Mouse (Mus musculus) heart, embryonic 13.5 days (tissue): Measurements from ENCODE around the gene 9130409I23Rik. TPM values are rescaled to one million over a fixed set of nuclear protein-coding genes. Genes with fewer than 3 reads are reported as not detected.

ENCODE experiments used
- ATAC-seq: fragments of 200-750 bp; cut with Nextera tagmentation; 2 replicates; pipeline ENCODE4 v1.8.0; 2017; ENCODE audit warnings: moderate TSS enrichment; ENCODE audit not compliant: insufficient number of reproducible peaks, low FRiP score, low TSS enrichment; ENCODE audit errors: extremely low read depth
- H3K27ac ChIP-seq: fragments of 300-500 bp; sonication (generic); replicated peaks from 2 replicates; pipeline ENCODE4 v1.5.1; 2015; ENCODE audit warnings: moderate library complexity, mild to moderate bottlenecking, inconsistent platforms
- H3K27me3 ChIP-seq: fragments of 300-500 bp; sonication (generic); replicated peaks from 2 replicates; pipeline ENCODE4 v1.6.1; 2015; ENCODE audit warnings: mild to moderate bottlenecking, inconsistent platforms
- H3K36me3 ChIP-seq: fragments of 300-500 bp; sonication (generic); 2 replicates; pipeline ENCODE4 v1.6.1; 2015; ENCODE audit warnings: mild to moderate bottlenecking, inconsistent platforms
- H3K4me1 ChIP-seq: fragments of 300-500 bp; sonication (generic); 2 replicates; pipeline ENCODE4 v1.6.1; 2015; ENCODE audit warnings: inconsistent platforms
- H3K4me2 ChIP-seq: fragments of 300-500 bp; sonication (generic); 2 replicates; pipeline ENCODE4 v1.6.1; 2015; ENCODE audit warnings: inconsistent platforms, mild to moderate bottlenecking, moderate library complexity
- H3K4me3 ChIP-seq: fragments of 300-500 bp; sonication (generic); 2 replicates; pipeline ENCODE4 v1.5.1; 2015; ENCODE audit warnings: moderate library complexity, mild to moderate bottlenecking, inconsistent platforms
- H3K9ac ChIP-seq: fragments of 300-500 bp; sonication (generic); 2 replicates; pipeline ENCODE4 v1.6.1; 2015; ENCODE audit warnings: inconsistent platforms, mild to moderate bottlenecking, moderate library complexity
- H3K9me3 ChIP-seq: fragments of 300-500 bp; sonication (generic); 2 replicates; pipeline ENCODE4 v1.6.1; 2016; ENCODE audit warnings: inconsistent platforms
- WGBS: fragments of 180-500 bp; shearing (Covaris S2); methylation state at CpG from one replicate; pipeline ENCODE4 v1.1.7; 2015; ENCODE audit warnings: mixed read lengths; 5-methylcytosine and 5-hydroxymethylcytosine counted together
- polyA plus RNA-seq: library from polyadenylated mRNA; unstranded; fragments of >200 nt; fragmentation: Nextera tagmentation; extraction: Ambion mirVana; gene quantifications from 2 replicates; pipeline ENCODE4 v1.2.1, GENCODE M21; 2015

Gene 9130409I23Rik
- polyA plus RNA-seq, 1 experiment from 2014 or later, result not detected

DNA sequence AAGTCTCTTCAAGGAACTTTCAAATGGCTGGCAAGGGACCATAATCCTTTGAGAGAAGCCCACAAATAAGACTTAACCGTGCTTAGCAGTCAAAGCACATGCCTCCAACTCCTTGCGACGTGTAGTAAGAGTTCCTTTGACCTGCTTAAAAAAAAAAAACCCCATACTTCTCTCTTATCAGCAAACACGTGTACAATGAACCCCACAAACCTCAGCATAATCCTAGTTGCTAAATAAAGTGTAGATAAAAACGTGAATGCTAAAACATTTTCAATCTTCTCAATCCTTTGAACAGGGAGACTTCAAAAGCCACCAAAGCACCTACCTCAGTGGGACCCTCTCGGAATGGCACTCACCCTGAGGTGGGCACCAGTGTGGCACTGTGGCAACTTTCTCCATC is 37.6 kb upstream of the 9130409I23Rik start:
- no peaks in the 10 kb centered on the region for H3K9me3 ChIP-seq
- ATAC-seq, result no peak
- no peak overlapping the region for H3K4me2 ChIP-seq
- H3K4me3 ChIP-seq, result no peak overlapping the region
- 64% methylated on average over 6 of the region's 6 CpGs for WGBS
- H3K4me1 ChIP-seq, result peaks cover 41% of the 10 kb centered on the region
- H3K27me3 ChIP-seq, result peaks cover 8% of the 10 kb centered on the region; the same call in 1 of the 2 replicates
- H3K27ac ChIP-seq, result no peak overlapping the region
- H3K36me3 ChIP-seq, result no peaks in the 10 kb centered on the region
- no peak overlapping the region for H3K9ac ChIP-seq

DNA sequence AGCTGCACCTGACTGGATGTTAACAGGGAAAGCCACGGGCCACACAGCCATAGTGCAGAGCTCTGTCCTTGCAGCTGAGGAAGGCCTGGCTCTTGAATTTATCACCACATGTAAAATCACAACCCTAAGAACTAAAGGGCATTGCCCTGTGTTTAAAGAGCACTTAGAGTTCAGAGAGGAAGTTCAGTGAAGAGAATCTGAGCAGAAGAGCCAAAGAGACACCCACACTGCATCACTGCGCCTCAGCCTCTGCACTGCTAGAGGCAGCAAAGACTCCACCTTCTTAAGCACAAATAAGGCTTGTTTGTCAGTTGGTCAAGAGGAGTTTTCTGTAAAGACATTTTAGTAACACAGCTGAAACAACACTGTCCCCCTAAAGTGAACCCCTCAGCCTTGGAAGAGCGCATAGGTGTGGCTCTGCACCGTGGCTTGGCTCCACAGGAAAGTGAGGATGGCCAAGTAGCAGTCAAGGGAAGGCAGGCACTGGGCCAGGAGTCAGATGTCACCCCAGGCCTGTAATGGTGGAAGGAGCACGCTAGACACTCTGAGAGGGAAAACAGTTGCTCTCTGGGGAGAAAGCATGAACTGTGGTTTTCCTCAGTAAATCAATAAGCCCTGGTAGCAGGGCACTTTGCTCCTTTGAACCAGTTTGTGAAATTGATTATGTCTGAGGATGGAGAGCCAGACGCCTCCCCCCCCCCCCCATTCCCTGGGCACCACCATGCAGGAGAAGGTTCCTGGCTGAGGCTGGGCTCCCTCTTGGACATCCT is 36.1 kb upstream of the 9130409I23Rik start:
- Histone ChIP-seq H3K27ac (no peak overlapping the region; the same call in 1 of the 2 replicates), H3K4me2 (no peak overlapping the region), H3K9ac (no peak overlapping the region; the same call in 1 of the 2 replicates), H3K4me3 (no peak overlapping the region), H3K27me3 (peaks cover 15% of the 10 kb centered on the region; the same call in 1 of the 2 replicates), H3K4me1 (peaks cover 33% of the 10 kb centered on the region), H3K36me3 (no peaks in the 10 kb centered on the region), H3K9me3 (no peaks in the 10 kb centered on the region)
- no peak for ATAC-seq
- WGBS, result 64% methylated on average over 6 of the region's 6 CpGs

DNA sequence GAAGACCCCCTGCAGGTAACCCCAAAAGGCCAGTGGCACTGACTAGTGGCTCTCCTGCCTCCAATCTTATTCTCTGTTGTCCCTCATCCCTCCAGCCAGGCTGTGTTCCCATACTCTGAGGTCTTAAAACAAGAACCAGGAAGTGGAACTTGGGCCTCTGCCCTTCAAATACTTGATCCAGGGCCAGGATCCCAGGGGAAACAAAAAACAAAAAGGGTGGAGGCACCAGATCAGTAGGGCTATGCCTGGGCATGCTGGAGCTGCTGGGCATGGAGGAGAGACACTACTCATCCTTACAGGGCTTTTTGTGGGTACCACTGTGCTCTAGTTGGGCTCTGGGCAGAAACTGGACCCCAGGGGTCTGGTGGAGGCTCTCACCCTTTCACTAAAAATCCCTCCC is 35.5 kb upstream of the 9130409I23Rik start:
- Histone ChIP-seq H3K36me3 (no peaks in the 10 kb centered on the region), H3K9me3 (no peaks in the 10 kb centered on the region), H3K4me3 (no peak overlapping the region), H3K9ac (no peak overlapping the region), H3K4me2 (peak overlapping the region; percentile 97; the same call in 1 of the 2 replicates), H3K27ac (peak overlapping the region; percentile 79), H3K4me1 (peaks cover 26% of the 10 kb centered on the region), H3K27me3 (peaks cover 17% of the 10 kb centered on the region; the same call in 1 of the 2 replicates)
- no peak for ATAC-seq

DNA sequence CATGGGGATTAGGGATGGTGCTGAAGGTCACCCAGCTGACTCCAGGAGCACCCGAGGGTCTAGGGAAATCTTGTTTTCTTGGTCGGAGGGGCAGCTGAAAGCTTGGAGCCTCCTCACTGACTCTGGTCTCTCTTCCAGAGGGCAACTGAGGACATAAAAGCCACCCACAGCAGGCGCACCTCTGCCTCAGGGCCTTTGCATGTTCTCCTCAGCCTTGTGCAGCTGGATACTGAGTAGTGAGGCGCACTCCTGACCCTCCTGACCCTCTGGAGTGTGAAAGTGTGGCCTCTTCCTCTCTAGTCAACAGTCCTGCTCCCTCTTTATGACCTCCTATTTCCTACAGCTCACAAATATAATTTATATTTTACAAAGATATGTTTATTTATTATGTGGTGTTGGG is 35.0 kb upstream of the 9130409I23Rik start:
- 74% methylated on average over 4 of the region's 4 CpGs for WGBS
- no peak for ATAC-seq
- no peaks in the 10 kb centered on the region for H3K36me3 ChIP-seq
- H3K9me3 ChIP-seq, result no peaks in the 10 kb centered on the region
- H3K9ac ChIP-seq, result peak overlapping the region; percentile 81
- peaks cover 17% of the 10 kb centered on the region; the same call in 1 of the 2 replicates for H3K27me3 ChIP-seq
- H3K27ac ChIP-seq, result peak overlapping the region; percentile 79
- H3K4me1 ChIP-seq, result peaks cover 24% of the 10 kb centered on the region
- peak overlapping the region; percentile 97 for H3K4me2 ChIP-seq
- peak overlapping the region; percentile 58; the same call in 1 of the 2 replicates for H3K4me3 ChIP-seq

DNA sequence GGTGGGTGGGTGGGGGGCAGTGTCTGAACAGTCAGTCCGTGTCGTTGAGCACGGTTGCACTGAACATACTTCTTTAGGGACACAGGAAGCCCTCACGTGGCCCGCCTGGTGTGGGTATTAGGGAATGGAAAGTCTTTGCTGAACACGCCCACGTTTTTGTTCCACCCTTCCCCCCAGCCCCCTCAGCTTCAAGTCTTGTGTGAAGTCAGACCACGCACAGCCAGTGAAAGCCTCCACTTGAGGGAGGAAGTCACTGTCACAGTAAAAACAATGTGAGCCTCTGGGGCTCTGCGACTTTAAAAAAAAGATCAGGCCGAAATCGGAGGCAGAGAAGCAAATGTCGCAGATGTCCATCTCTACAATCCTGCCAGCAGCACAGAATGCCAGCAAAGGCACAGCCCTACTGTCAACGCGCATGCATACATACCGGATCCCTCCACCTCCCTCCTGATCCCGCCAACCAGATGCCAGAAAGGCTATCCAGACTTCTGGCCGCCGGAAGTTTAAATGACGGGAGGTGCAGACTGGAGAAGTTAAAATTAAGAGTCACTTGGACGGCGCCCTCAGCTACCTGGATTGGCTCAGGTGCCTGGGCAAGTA is 34.4 kb upstream of the 9130409I23Rik start:
- peaks cover 22% of the 10 kb centered on the region for H3K4me1 ChIP-seq
- 4% methylated on average over 21 of the region's 21 CpGs for WGBS
- peak; percentile 33; the same call in 1 of the 2 replicates for ATAC-seq
- no peaks in the 10 kb centered on the region for H3K36me3 ChIP-seq
- peak overlapping the region; percentile 79 for H3K27ac ChIP-seq
- peak overlapping the region; percentile 58 for H3K4me3 ChIP-seq
- H3K9me3 ChIP-seq, result no peaks in the 10 kb centered on the region
- peak overlapping the region; percentile 97 for H3K4me2 ChIP-seq
- peaks cover 17% of the 10 kb centered on the region; the same call in 1 of the 2 replicates for H3K27me3 ChIP-seq
- H3K9ac ChIP-seq, result peak overlapping the region; percentile 81

DNA sequence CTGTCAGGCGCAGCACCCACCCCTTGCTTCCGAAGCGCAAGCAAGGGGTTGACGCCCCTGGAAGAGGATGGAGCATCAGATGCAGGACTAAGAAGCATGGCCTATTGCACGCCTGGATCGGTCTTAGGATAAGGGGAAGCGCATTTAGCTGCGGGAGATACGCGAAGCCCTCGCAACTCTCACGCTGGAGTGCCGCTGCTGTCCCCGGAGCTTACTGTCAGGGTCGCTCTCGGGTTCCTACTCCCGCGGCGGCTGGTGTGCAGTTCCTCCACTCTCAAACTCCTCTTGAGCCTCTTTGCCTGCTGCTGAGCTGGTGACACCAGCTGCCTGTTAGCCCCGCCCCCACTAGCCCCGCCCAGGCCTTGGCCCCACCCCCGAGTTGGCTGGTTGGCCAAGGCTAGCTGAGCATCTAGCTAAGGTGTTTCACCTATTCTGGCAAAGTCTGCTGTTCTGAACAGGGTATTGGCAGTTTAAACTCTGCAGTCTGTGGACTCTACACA is 33.8 kb upstream of the 9130409I23Rik start:
- Histone ChIP-seq H3K36me3 (no peaks in the 10 kb centered on the region), H3K27ac (peak overlapping the region; percentile 79), H3K4me2 (peak overlapping the region; percentile 97), H3K27me3 (peaks cover 14% of the 10 kb centered on the region; the same call in 1 of the 2 replicates), H3K9ac (peak overlapping the region; percentile 81), H3K4me3 (peak overlapping the region; percentile 58), H3K9me3 (no peaks in the 10 kb centered on the region), H3K4me1 (peaks cover 22% of the 10 kb centered on the region)
- ATAC-seq, result peak; percentile 51; the same call in 1 of the 2 replicates
- WGBS, result 1% methylated on average over 22 of the region's 22 CpGs

DNA sequence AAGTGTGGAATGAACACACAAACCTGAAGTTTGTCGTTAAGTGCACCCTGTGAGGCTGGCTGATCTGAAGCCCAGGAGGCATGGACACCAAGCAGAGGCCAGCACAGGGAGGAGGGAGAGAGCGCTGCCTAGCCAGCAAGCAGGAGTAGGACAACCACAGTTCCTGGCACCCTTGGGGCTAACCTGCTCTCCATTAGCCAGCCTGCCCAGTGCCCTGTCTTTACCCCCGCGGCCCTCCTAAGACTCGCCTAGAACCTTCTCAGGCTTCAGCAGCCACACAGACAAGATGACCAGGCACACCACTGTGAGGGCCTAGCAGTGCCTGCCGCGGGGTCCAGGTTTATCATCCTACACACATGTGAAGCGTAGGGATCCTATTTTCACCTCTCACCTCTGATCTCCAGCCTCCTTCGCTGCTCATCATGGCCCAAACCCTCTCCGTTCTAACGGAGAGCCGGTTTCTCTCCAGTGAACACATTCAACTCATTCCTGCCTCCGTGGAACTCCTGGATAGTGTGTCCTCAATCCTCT is 33.1 kb upstream of the 9130409I23Rik start:
- Histone ChIP-seq H3K9ac (no peak overlapping the region), H3K4me2 (no peak overlapping the region; the same call in 1 of the 2 replicates), H3K4me3 (no peak overlapping the region), H3K4me1 (peaks cover 22% of the 10 kb centered on the region), H3K9me3 (no peaks in the 10 kb centered on the region), H3K27me3 (peaks cover 12% of the 10 kb centered on the region; the same call in 1 of the 2 replicates), H3K36me3 (no peaks in the 10 kb centered on the region), H3K27ac (no peak overlapping the region)
- WGBS, result 65% methylated on average over 13 of the region's 13 CpGs
- no peak for ATAC-seq

DNA sequence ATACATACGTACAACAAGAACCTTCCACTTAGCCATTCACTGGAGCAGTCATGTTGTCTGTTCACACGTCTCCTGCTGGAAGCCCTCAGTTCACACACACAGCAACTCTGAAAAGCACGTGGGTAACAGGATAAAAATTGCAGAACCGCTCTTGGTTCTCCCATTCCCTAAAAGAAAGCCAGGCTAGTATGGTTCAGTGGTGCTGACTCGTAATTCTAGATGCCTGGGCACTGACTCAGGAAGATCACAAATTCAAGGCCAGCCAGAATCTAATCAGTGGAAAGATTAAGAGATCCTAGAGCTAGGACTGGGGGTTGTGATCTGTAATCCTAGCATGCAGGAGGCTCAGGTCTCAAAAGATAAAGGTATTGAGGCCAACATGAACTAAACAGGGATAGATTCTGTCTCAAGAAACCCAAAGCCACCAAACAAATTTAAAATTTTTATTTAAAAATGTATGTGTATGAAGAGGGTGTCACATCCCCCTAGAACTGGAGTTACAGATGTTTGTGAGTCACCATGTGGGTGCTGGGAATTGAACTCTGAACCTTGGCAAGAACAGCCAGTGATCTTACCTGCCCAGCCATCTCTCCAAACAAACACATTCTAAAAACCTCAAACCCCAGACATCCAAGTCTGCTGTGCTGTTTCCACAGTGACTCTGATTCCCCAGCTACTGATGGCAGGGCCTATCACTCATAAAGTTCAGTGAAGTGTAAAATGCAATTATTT is 30.1 kb upstream of the 9130409I23Rik start, which contains the start of gene Ephx1:
Gene Ephx1, minus strand, starts transcription at position 149 of the 732 bp plus-strand sequence.
- no peak within 1 kb of the TSS for H3K4me2 ChIP-seq

DNA sequence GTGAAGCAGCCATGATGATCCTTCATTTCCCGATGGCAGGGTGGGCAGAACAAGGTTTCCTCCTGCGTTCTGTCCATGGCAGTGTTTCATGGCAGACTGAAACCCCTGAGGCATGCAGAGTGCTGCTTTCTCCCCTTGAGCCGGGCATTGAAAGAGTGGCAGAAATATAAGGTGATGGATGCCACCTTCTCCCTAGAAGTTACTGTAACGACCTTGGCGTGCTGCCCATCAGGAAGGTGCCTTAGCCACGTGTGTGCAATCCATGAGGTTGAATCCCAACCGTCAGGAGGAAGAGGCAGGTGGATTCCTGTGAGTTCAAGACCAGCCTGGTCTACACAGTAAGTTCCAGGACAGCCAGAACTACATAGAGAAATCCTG is 29.6 kb upstream of the 9130409I23Rik start:
- no peak overlapping the region for H3K4me2 ChIP-seq
- no peaks in the 10 kb centered on the region for H3K36me3 ChIP-seq
- H3K27me3 ChIP-seq, result peaks cover 12% of the 10 kb centered on the region; the same call in 1 of the 2 replicates
- H3K9me3 ChIP-seq, result no peaks in the 10 kb centered on the region
- H3K27ac ChIP-seq, result no peak overlapping the region
- H3K4me1 ChIP-seq, result 0 out of 2 replicates have a peak, but pooled peaks cover 3% of the 10 kb centered on the region
- 66% methylated on average over 7 of the region's 7 CpGs for WGBS
- ATAC-seq, result no peak
- no peak overlapping the region for H3K9ac ChIP-seq
- H3K4me3 ChIP-seq, result no peak overlapping the region

More for the DNA sequence above, 30.1 kb upstream of the 9130409I23Rik start, which contains the start of gene Ephx1:
- Histone ChIP-seq H3K36me3 (no peaks in the 10 kb centered on the region), H3K4me3 (no peak within 1 kb of the TSS), H3K9me3 (no peaks in the 10 kb centered on the region), H3K27me3 (peaks cover 12% of the 10 kb centered on the region; the same call in 1 of the 2 replicates), H3K9ac (no peak within 1 kb of the TSS), H3K27ac (no peak within 1 kb of the TSS), H3K4me1 (peaks cover 9% of the 10 kb centered on the region)
- 39% methylated on average over 5 of the region's 5 CpGs for WGBS
- ATAC-seq, result no peak

DNA sequence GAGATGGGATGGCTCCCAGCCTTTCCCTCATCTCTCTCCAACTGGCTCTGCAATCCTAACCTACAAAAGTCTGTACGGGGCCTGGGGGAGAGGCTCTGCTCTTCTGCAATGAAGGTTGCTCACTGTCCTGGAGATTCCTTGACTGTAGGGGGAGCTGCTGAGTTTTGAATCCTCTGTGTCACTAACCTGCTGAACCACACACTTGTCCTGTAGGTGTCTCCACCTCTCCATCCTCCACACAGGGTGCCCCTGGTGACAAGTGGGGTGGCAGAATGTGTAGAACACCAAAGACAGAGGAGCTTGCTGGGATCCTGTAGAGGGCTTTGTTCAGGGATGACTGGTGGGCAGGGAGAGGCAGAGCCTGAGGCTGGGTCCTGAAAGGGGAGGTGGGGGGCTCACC is 28.8 kb upstream of the 9130409I23Rik start:
- H3K4me2 ChIP-seq, result no peak overlapping the region
- H3K4me1 ChIP-seq, result no peaks in the 10 kb centered on the region
- 22% methylated on average over 1 of the region's 1 CpGs for WGBS
- H3K4me3 ChIP-seq, result no peak overlapping the region
- no peak overlapping the region for H3K9ac ChIP-seq
- H3K36me3 ChIP-seq, result no peaks in the 10 kb centered on the region
- no peak overlapping the region for H3K27ac ChIP-seq
- H3K9me3 ChIP-seq, result no peaks in the 10 kb centered on the region
- H3K27me3 ChIP-seq, result peaks cover 12% of the 10 kb centered on the region; the same call in 1 of the 2 replicates
- ATAC-seq, result no peak
